Mouse (Mus musculus) CH12.LX (cell line): ENCODE results near the gene Chst11. TPM values are rescaled to one million over a fixed set of nuclear protein-coding genes. Genes with fewer than 3 reads are reported as not detected.

ENCODE experiments used
- DNase-seq: peaks from one replicate; pipeline ENCODE4 v3.0.0-alpha.2; 2013; ENCODE audit errors: extremely low read depth
- H3K27ac ChIP-seq: 2 replicates; pipeline ENCODE4 v1.5.1; 2012; ENCODE audit warnings: low read depth, mild to moderate bottlenecking, control low read depth, moderate library complexity; ENCODE audit not compliant: insufficient read depth
- H3K27me3 ChIP-seq: replicated peaks from 2 replicates; pipeline ENCODE3; 2012; ENCODE audit warnings: inconsistent platforms
- H3K36me3 ChIP-seq, 2 experiments: replicated peaks in 1 of 2; 2 replicates each; pipeline versions ENCODE3 to v1.6.1; 2012; ENCODE audit warnings: inconsistent platforms in 1 of 2, low read length in 1 of 2, mild to moderate bottlenecking in 1 of 2, mixed read lengths in 1 of 2, moderate library complexity in 1 of 2; ENCODE audit not compliant: control insufficient read depth in 1 of 2, insufficient read depth in 1 of 2
- H3K4me1 ChIP-seq, 2 experiments: 2 replicates each; pipeline ENCODE4 v1.6.1; 2012; ENCODE audit warnings: inconsistent platforms in 1 of 2, moderate library complexity in 1 of 2; ENCODE audit not compliant: insufficient read depth in 2 of 2, control insufficient read depth in 1 of 2
- H3K4me2 ChIP-seq: 2 replicates; pipeline ENCODE4 v1.6.1; 2012; ENCODE audit warnings: low read depth, mild to moderate bottlenecking, control low read depth; ENCODE audit not compliant: poor library complexity, insufficient read depth, severe bottlenecking
- H3K4me3 ChIP-seq, 3 experiments: fragments of 150-350 bp in 1 of 3; sonication (generic) in 1 of 3; replicated peaks in 1 of 3; 2 replicates each; pipeline versions ENCODE3 to v1.5.1; 2011 to 2012; ENCODE audit warnings: low read depth in 2 of 3, low read length in 2 of 3, mild to moderate bottlenecking in 2 of 3, moderate library complexity in 2 of 3, control low read depth in 1 of 3, improper control_type of control experiment in 1 of 3, inconsistent platforms in 1 of 3, mixed read lengths in 1 of 3; ENCODE audit not compliant: poor library complexity in 1 of 3
- H3K79me2 ChIP-seq: replicated peaks from 2 replicates; pipeline ENCODE4 v1.6.1; 2012; ENCODE audit warnings: mild to moderate bottlenecking, moderate library complexity; ENCODE audit not compliant: control insufficient read depth, poor library complexity, insufficient read depth, severe bottlenecking; ENCODE audit errors: extremely low read depth
- H3K9ac ChIP-seq: 2 replicates; pipeline ENCODE4 v1.6.1; 2012; ENCODE audit warnings: low read depth, mild to moderate bottlenecking, control low read depth, moderate library complexity; ENCODE audit not compliant: insufficient read depth
- H3K9me3 ChIP-seq: replicated peaks from 2 replicates; pipeline ENCODE3; 2012; ENCODE audit warnings: low read length, inconsistent platforms, mixed read lengths
- BHLHE40 ChIP-seq: IDR thresholded peaks from 2 replicates; pipeline ENCODE4 v1.6.1; 2011; ENCODE audit warnings: mild to moderate bottlenecking, low read depth, low read length, improper control_type of control experiment
- CHD1 ChIP-seq: IDR thresholded peaks from 2 replicates; pipeline ENCODE4 v1.6.1; 2012; ENCODE audit warnings: low read depth, low read length, improper control_type of control experiment, inconsistent platforms
- ELF1 ChIP-seq: IDR thresholded peaks from 2 replicates; pipeline ENCODE4 v1.6.1; 2014; ENCODE audit warnings: low read depth, mild to moderate bottlenecking, inconsistent platforms, low read length, improper control_type of control experiment
- ETS1 ChIP-seq: conservative IDR thresholded peaks from 2 replicates; pipeline ENCODE4 v1.6.1; 2012; ENCODE audit warnings: low read depth, mild to moderate bottlenecking, inconsistent platforms, low read length, improper control_type of control experiment, moderate library complexity
- HCFC1 ChIP-seq: IDR thresholded peaks from 2 replicates; pipeline ENCODE4 v1.6.1; 2012; ENCODE audit warnings: low read depth, mild to moderate bottlenecking, inconsistent platforms, low read length, improper control_type of control experiment
- IRF4 ChIP-seq: IDR thresholded peaks from 2 replicates; pipeline ENCODE4 v1.6.1; 2014; ENCODE audit warnings: low read depth, mild to moderate bottlenecking, inconsistent platforms, low read length, improper control_type of control experiment
- JUN ChIP-seq: IDR thresholded peaks from 2 replicates; pipeline ENCODE4 v1.6.1; 2011; ENCODE audit warnings: low read depth, mild to moderate bottlenecking, low read length, improper control_type of control experiment, moderate library complexity; ENCODE audit not compliant: insufficient read depth
- JUND ChIP-seq: conservative IDR thresholded peaks from 2 replicates; pipeline ENCODE4 v1.6.1; 2011; ENCODE audit warnings: low read depth, low read length, improper control_type of control experiment
- KAT2A ChIP-seq: IDR thresholded peaks from 2 replicates; pipeline ENCODE4 v1.6.1; 2012; ENCODE audit warnings: low read length, improper control_type of control experiment, inconsistent platforms; ENCODE audit not compliant: insufficient replicate concordance
- MAFK ChIP-seq: IDR thresholded peaks from 2 replicates; pipeline ENCODE4 v1.6.1; 2011; ENCODE audit warnings: low read length, improper control_type of control experiment; ENCODE audit not compliant: insufficient replicate concordance
- MAX ChIP-seq: IDR thresholded peaks from 2 replicates; pipeline ENCODE4 v1.6.1; 2011; ENCODE audit warnings: low read length, improper control_type of control experiment
- MXI1 ChIP-seq: IDR thresholded peaks from 2 replicates; pipeline ENCODE4 v1.6.1; 2011; ENCODE audit warnings: mild to moderate bottlenecking, low read depth, low read length, improper control_type of control experiment
- MYC ChIP-seq: IDR thresholded peaks from 2 replicates; pipeline ENCODE4 v1.6.1; 2011; ENCODE audit warnings: low read depth, mild to moderate bottlenecking, improper control_type of control experiment, low read length
- PAX5 ChIP-seq: IDR thresholded peaks from 2 replicates; pipeline ENCODE4 v1.6.1; 2012; ENCODE audit warnings: low read length, inconsistent platforms, mixed read lengths
- POLR2A ChIP-seq: IDR thresholded peaks from 2 replicates; pipeline ENCODE4 v1.6.1; 2011; ENCODE audit warnings: low read depth, mild to moderate bottlenecking, improper control_type of control experiment, low read length
- POLR2AphosphoS2 ChIP-seq: IDR thresholded peaks from 2 replicates; pipeline ENCODE4 v1.6.1; 2011; ENCODE audit warnings: low read depth, low read length, improper control_type of control experiment
- RAD21 ChIP-seq: IDR thresholded peaks from 2 replicates; pipeline ENCODE4 v1.6.1; 2011; ENCODE audit warnings: low read depth, mild to moderate bottlenecking, low read length, improper control_type of control experiment, moderate library complexity
- RCOR1 ChIP-seq: conservative IDR thresholded peaks from 2 replicates; pipeline ENCODE4 v1.6.1; 2012; ENCODE audit warnings: low read depth, mild to moderate bottlenecking, inconsistent platforms, low read length, improper control_type of control experiment
- SIN3A ChIP-seq: IDR thresholded peaks from 2 replicates; pipeline ENCODE4 v1.6.1; 2012; ENCODE audit warnings: low read length, improper control_type of control experiment, inconsistent platforms
- SMC3 ChIP-seq: IDR thresholded peaks from 2 replicates; pipeline ENCODE4 v1.6.1; 2011; ENCODE audit warnings: low read depth, low read length, improper control_type of control experiment
- TBP ChIP-seq: conservative IDR thresholded peaks from 2 replicates; pipeline ENCODE4 v1.6.1; 2011; ENCODE audit warnings: low read depth, low read length, improper control_type of control experiment
- USF1 ChIP-seq: IDR thresholded peaks from 2 replicates; pipeline ENCODE4 v1.6.1; 2014; ENCODE audit warnings: low read depth, mild to moderate bottlenecking, inconsistent platforms, low read length, improper control_type of control experiment
- USF2 ChIP-seq: conservative IDR thresholded peaks from 2 replicates; pipeline ENCODE4 v1.6.1; 2011; ENCODE audit warnings: low read depth, low read length, improper control_type of control experiment
- ZC3H11A ChIP-seq: IDR thresholded peaks from 2 replicates; pipeline ENCODE4 v1.6.1; 2012; ENCODE audit warnings: low read depth, mild to moderate bottlenecking, inconsistent platforms, low read length, improper control_type of control experiment
- ZKSCAN1 ChIP-seq: IDR thresholded peaks from 2 replicates; pipeline ENCODE4 v1.6.1; 2012; ENCODE audit warnings: low read depth, inconsistent platforms, low read length, improper control_type of control experiment, borderline replicate concordance
- ZMIZ1 ChIP-seq: IDR thresholded peaks from 2 replicates; pipeline ENCODE4 v1.6.1; 2012; ENCODE audit warnings: low read depth, mild to moderate bottlenecking, inconsistent platforms, low read length, improper control_type of control experiment
- ZNF384 ChIP-seq: IDR thresholded peaks from 2 replicates; pipeline ENCODE4 v1.6.1; 2012; ENCODE audit warnings: low read depth, low read length, improper control_type of control experiment, inconsistent platforms
- dilution Hi-C: fragments of 300-500 bp; cut with MboI; formaldehyde crosslinking; loops from 2 replicates; pipeline ENCODE4 v1.14.3; 2020; ENCODE audit warnings: low sequenced_read_pairs; ENCODE audit not compliant: extremely low pct_unique_long_range_greater_than_20kb, extremely low pct_ligation_motif_present
- in situ Hi-C: fragments of 300-500 bp; cut with MboI; formaldehyde crosslinking; loops from 3 replicates; pipeline ENCODE4 v1.14.3; 2019; ENCODE audit warnings: low sequenced_read_pairs, low pct_ligation_motif_present, low pct_unique_long_range_greater_than_20kb, mixed read lengths
- polyA plus RNA-seq: library from polyadenylated mRNA; unstranded; fragments of >175 nt; gene quantifications from 2 replicates; pipeline ENCODE4 v1.2.1, GENCODE M21; 2012; ENCODE audit warnings: low read depth; ENCODE audit not compliant: insufficient read length
- total RNA-seq, 2 experiments: library from RNA; depleted of rRNA; stranded (reverse); fragments of 300-350 nt in 1 of 2; fragments of >200 nt in 1 of 2; gene quantifications; 2 replicates each; pipeline ENCODE4 v1.2.3; 2012 to 2014

Chst11 gene
- total and polyA plus RNA-seq, 3 experiments = 3.6 to 5.3 (median 4.5) TPM

- Histone ChIP-seq H3K9ac (no peak overlapping the region), H3K4me1 (peaks cover 0 to 9% of the 10 kb centered on the region in 2 experiments; a peak in 2 of 4 replicates), H3K79me2 (no peaks in the 10 kb centered on the region), H3K9me3 (no peaks in the 10 kb centered on the region), H3K27ac (no peak overlapping the region), H3K4me2 (no peak overlapping the region), H3K36me3 (no peaks in the 10 kb centered on the region), H3K27me3 (no peaks in the 10 kb centered on the region), H3K4me3 (no peak overlapping the region)
- TF ChIP-seq MAX (no peak), RAD21 (no peak), POLR2AphosphoS2 (no peak), RCOR1 (no peak), ZC3H11A (no peak), ZNF384 (no peak), PAX5 (no peak), TBP (no peak), JUN (no peak), MXI1 (no peak), USF2 (no peak)
- no peak for DNase-seq
- dilution Hi-C loops (no loop called here), in situ Hi-C loops (no loop called here)
Measured at GRCm38 (mm10) chr10:83104221-83104620, 118.9 kb downstream of the Chst11 start.

DNA sequence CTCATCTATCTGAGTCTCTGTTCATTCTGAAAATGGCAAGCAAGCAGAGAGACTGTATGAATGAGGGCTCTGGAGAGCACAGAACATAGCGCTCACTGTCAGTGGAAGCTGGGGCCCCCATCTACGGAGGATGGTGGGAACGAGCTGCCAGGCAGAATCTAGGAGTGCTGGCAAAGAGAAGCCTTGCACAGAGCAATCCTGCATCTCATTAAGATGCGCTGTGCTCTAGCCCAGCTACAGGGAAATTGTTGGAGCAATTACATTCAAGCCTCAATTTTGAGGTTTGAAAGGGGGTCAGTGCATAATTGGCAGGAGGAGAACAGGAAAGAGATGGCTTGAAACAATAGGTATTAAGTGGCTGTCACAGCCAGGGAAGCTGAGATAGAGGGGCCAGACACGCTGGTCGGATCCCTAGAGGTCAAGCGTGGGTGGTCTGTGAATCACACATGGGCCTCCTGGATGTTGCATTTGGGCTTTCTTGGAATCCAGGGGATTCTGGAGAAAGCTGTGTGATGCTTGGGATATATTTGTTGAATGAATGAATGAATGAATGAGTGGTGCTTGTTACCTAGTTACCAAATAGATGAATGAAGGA lies 121.0 kb downstream of the Chst11 start:
- Histone ChIP-seq H3K4me2 (no peak overlapping the region), H3K4me3 (no peak overlapping the region), H3K9me3 (no peaks in the 10 kb centered on the region), H3K9ac (no peak overlapping the region), H3K27ac (no peak overlapping the region), H3K4me1 (peaks cover 0 to 9% of the 10 kb centered on the region in 2 experiments; a peak in 2 of 4 replicates), H3K79me2 (no peaks in the 10 kb centered on the region), H3K27me3 (no peaks in the 10 kb centered on the region), H3K36me3 (no peaks in the 10 kb centered on the region)
- in situ Hi-C loops (no loop called here), dilution Hi-C loops (no loop called here)
- no peak for TF ChIP-seq SIN3A
- no peak for TF ChIP-seq HCFC1
- TF ChIP-seq POLR2A = no peak
- TF ChIP-seq ZMIZ1 = no peak
- no peak for TF ChIP-seq MAFK
- no peak for TF ChIP-seq SMC3
- no peak for TF ChIP-seq JUND
- TF ChIP-seq CHD1 = no peak
- TF ChIP-seq ETS1 = no peak
- no peak for TF ChIP-seq MYC
- TF ChIP-seq IRF4 = no peak
- no peak for TF ChIP-seq KAT2A
- TF ChIP-seq ELF1 = no peak
- no peak for TF ChIP-seq ZKSCAN1
- no peak for TF ChIP-seq USF1
- TF ChIP-seq PAX5 = no peak
- TF ChIP-seq RAD21 = no peak
- no peak for TF ChIP-seq BHLHE40
- DNase-seq = no peak
